ENCODE assay signal across 10 mouse cellular contexts in genomic region chr19:31662802-31663201, GRCm38 (mm10).
A peak's percentile ranks its signal among the peaks of the same experiment; 100 is the strongest.
DNase-seq lines count a peak whose midpoint lies in the region; ATAC-seq and TF ChIP-seq lines count a peak whose summit lies in the region.
"Had no signal": no experiment of that assay in that cellular context is flagged by ENCODE, and none has a peak within 500 bp of the region (broad histone marks: within the 10 kb centered on the region; RNA-seq: fewer than 3 reads in every experiment).

No protein-coding gene starts in this region.

- H3K36me3 ChIP-seq in midbrain, embryonic 14.5 days (ENCODE audit: control insufficient read depth, insufficient read depth, low read length) = no peaks in the 10 kb centered on the region
- no peaks in the 10 kb centered on the region for H3K36me3 ChIP-seq in midbrain, embryonic 11.5 days (ENCODE audit: control insufficient read depth, insufficient read depth, low read length)
- no peaks in the 10 kb centered on the region for H3K36me3 ChIP-seq in stomach, embryonic 15.5 days

- no peak overlapping the region for H3K27ac ChIP-seq in gastrocnemius, adult 2 months
- H3K27ac ChIP-seq in midbrain, embryonic 14.5 days (replicated peaks; ENCODE audit: low read depth, low read length) = no peak overlapping the region
- H3K27ac ChIP-seq in midbrain, embryonic 11.5 days (ENCODE audit: low read depth, low read length) = no peak overlapping the region
- H3K27ac ChIP-seq in stomach, embryonic 15.5 days = no peak overlapping the region
- H3K27ac ChIP-seq: liver, embryonic 14.5 days had no signal

- no peak overlapping the region for H3K9ac ChIP-seq in midbrain, embryonic 14.5 days (replicated peaks; ENCODE audit: low read length)
- H3K9ac ChIP-seq in midbrain, embryonic 11.5 days (ENCODE audit: low read length) = no peak overlapping the region
- H3K9ac ChIP-seq in stomach, embryonic 15.5 days = no peak overlapping the region
- H3K9ac ChIP-seq: liver, embryonic 14.5 days had no signal

- H3K4me2 ChIP-seq in midbrain, embryonic 14.5 days (ENCODE audit: low read length) = peak overlapping the region; percentile 97
- no peak overlapping the region; the same call in 1 of the 2 replicates for H3K4me2 ChIP-seq in midbrain, embryonic 11.5 days
- H3K4me2 ChIP-seq in stomach, embryonic 15.5 days = peak overlapping the region; percentile 35

- H3K27me3 ChIP-seq in midbrain, embryonic 14.5 days (ENCODE audit: control insufficient read depth, insufficient read depth, low read length) = peaks cover 5% of the 10 kb centered on the region; the same call in 1 of the 2 replicates
- H3K27me3 ChIP-seq in midbrain, embryonic 11.5 days (ENCODE audit: control insufficient read depth, insufficient read depth, low read length) = no peaks in the 10 kb centered on the region
- H3K27me3 ChIP-seq in stomach, embryonic 15.5 days (replicated peaks) = 0 out of 2 replicates have a peak, but pooled peaks cover 4% of the 10 kb centered on the region

- intact Hi-C loops in gastrocnemius, adult 2 months (cut with DNase I) = no loop called here
- intact Hi-C loops in gastrocnemius, postnatal 14 days (cut with DNase I; ENCODE audit: low total_unique reads) = no loop called here

- peaks cover 20% of the 10 kb centered on the region for H3K4me1 ChIP-seq in midbrain, embryonic 14.5 days (ENCODE audit: control insufficient read depth, insufficient read depth, low read length)
- H3K4me1 ChIP-seq in midbrain, embryonic 11.5 days (ENCODE audit: control insufficient read depth, insufficient read depth, low read length) = peaks cover 7% of the 10 kb centered on the region
- H3K4me1 ChIP-seq in stomach, embryonic 15.5 days = no peaks in the 10 kb centered on the region; the same call in 1 of the 2 replicates

- WGBS in midbrain, embryonic 14.5 days = 65% methylated on average over 2 of the region's 2 CpGs
- 68% methylated on average over 2 of the region's 2 CpGs for WGBS in midbrain, embryonic 11.5 days
- WGBS in stomach, embryonic 15.5 days = 45% methylated on average over 2 of the region's 2 CpGs

- H3K9me3 ChIP-seq in midbrain, embryonic 14.5 days (ENCODE audit: control insufficient read depth, low read length) = no peaks in the 10 kb centered on the region
- H3K9me3 ChIP-seq in midbrain, embryonic 11.5 days (ENCODE audit: control insufficient read depth, low read length) = no peaks in the 10 kb centered on the region
- H3K9me3 ChIP-seq in stomach, embryonic 15.5 days = no peaks in the 10 kb centered on the region

- ATAC-seq in midbrain, embryonic 14.5 days (ENCODE audit: low FRiP score, low TSS enrichment) = no peak
- no peak for ATAC-seq in midbrain, embryonic 11.5 days (ENCODE audit: low FRiP score)
- ATAC-seq in stomach, embryonic 15.5 days (ENCODE audit: insufficient read depth, low FRiP score, low read depth) = no peak
- ATAC-seq: Patski had no signal

- H3K4me3 ChIP-seq in gastrocnemius, adult 2 months = peak overlapping the region; percentile 82
- H3K4me3 ChIP-seq in midbrain, embryonic 14.5 days (replicated peaks; ENCODE audit: low read depth, low read length) = peak overlapping the region; percentile 47; the same call in 1 of the 2 replicates
- no peak overlapping the region for H3K4me3 ChIP-seq in midbrain, embryonic 11.5 days (ENCODE audit: low read depth, low read length)
- H3K4me3 ChIP-seq in stomach, embryonic 15.5 days (replicated peaks) = peak overlapping the region; percentile 22; the same call in 1 of the 2 replicates

- DNase-seq in gastrocnemius, adult 2 months = no peak
- DNase-seq in gastrocnemius, postnatal 14 days = no peak
- DNase-seq in midbrain, embryonic 14.5 days = no peak
- DNase-seq in midbrain, embryonic 11.5 days (ENCODE audit: low spot score, missing footprints) = no peak
- DNase-seq in layer of hippocampus, adult 8-10 months (ENCODE audit: low spot score in 2 of 2) = peak; percentile 21 to 37
- no peak for DNase-seq in gastrocnemius, adult 18-20 months (ENCODE audit: low spot score)
- DNase-seq in T-cell, adult 2 months (ENCODE audit: low spot score) = no peak

- no peak for TF ChIP-seq CTCF in gastrocnemius, adult 2 months (IDR thresholded peaks at IDR 0.05)

Comparison
In these comparisons a context has a peak if more than half of its experiments do, and no peak if none do; other contexts are left out.
1. DNase-seq: peak in layer of hippocampus, adult 8-10 months (2 of 2); none in gastrocnemius, adult 2 months (single experiment), gastrocnemius, postnatal 14 days (single experiment), midbrain, embryonic 14.5 days (single experiment), midbrain, embryonic 11.5 days (single experiment), gastrocnemius, adult 18-20 months (single experiment) and T-cell, adult 2 months (single experiment).